Mouse (Mus musculus) kidney, embryonic 16.5 days (tissue): ENCODE data around the gene 6430531B16Rik. TPM values are rescaled to one million over a fixed set of nuclear protein-coding genes. Genes with fewer than 3 reads are reported as not detected.

Experiments used
- ATAC-seq: fragments of 200-750 bp; cut with Nextera tagmentation; 2 replicates; pipeline ENCODE4 v1.8.0; 2017; ENCODE audit warnings: moderate TSS enrichment; ENCODE audit not compliant: low FRiP score, low TSS enrichment
- H3K27ac ChIP-seq: fragments of 300-500 bp; sonication (generic); 2 replicates; pipeline ENCODE4 v1.5.1; 2014; ENCODE audit warnings: low read length
- H3K27me3 ChIP-seq: fragments of 300-500 bp; sonication (generic); 2 replicates; pipeline ENCODE4 v1.6.1; 2014; ENCODE audit warnings: low read length, control low read depth, mixed read lengths; ENCODE audit not compliant: insufficient read depth
- H3K36me3 ChIP-seq: fragments of 300-500 bp; sonication (generic); 2 replicates; pipeline ENCODE4 v1.6.1; 2014; ENCODE audit warnings: low read length, control low read depth, mixed read lengths; ENCODE audit not compliant: insufficient read depth
- H3K4me1 ChIP-seq: fragments of 300-500 bp; sonication (generic); 2 replicates; pipeline ENCODE4 v1.6.1; 2014; ENCODE audit warnings: low read length, control low read depth, mixed read lengths; ENCODE audit not compliant: insufficient read depth
- H3K4me2 ChIP-seq: fragments of 300-500 bp; sonication (generic); replicated peaks from 2 replicates; pipeline ENCODE4 v1.6.1; 2014; ENCODE audit warnings: low read depth, low read length
- H3K4me3 ChIP-seq: fragments of 300-500 bp; sonication (generic); 2 replicates; pipeline ENCODE4 v1.5.1; 2014; ENCODE audit warnings: mild to moderate bottlenecking, low read length
- H3K9ac ChIP-seq: fragments of 300-500 bp; sonication (generic); replicated peaks from 2 replicates; pipeline ENCODE4 v1.6.1; 2014; ENCODE audit warnings: low read length
- H3K9me3 ChIP-seq: fragments of 300-500 bp; sonication (generic); 2 replicates; pipeline ENCODE4 v1.6.1; 2016; ENCODE audit warnings: low read length, control low read depth
- WGBS: fragments of 180-500 bp; shearing (Covaris S2); extraction: QIAGEN DNeasy Blood & Tissue Kit; methylation state at CpG from one replicate; pipeline ENCODE4 v1.1.7; 2014; 5-methylcytosine and 5-hydroxymethylcytosine counted together
- polyA plus RNA-seq: library from polyadenylated mRNA; unstranded; fragments of >200 nt; fragmentation: Nextera tagmentation; extraction: Ambion mirVana; gene quantifications from 2 replicates; pipeline ENCODE4 v1.2.1, GENCODE M21; 2015

The 6430531B16Rik gene
- polyA plus RNA-seq, 1 experiment from 2014 or later: 0.71 TPM

- H3K27me3 ChIP-seq: 0 out of 2 replicates have a peak, but pooled peaks cover 4% of the 10 kb centered on the region
- WGBS: 34% methylated on average over 11 of the region's 11 CpGs
- H3K27ac ChIP-seq: no peak overlapping the region
- H3K4me1 ChIP-seq: peaks cover 7% of the 10 kb centered on the region; the same call in 1 of the 2 replicates
- H3K36me3 ChIP-seq: no peaks in the 10 kb centered on the region
- no peak overlapping the region for H3K4me3 ChIP-seq
- ATAC-seq: no peak
- no peak overlapping the region for H3K9ac ChIP-seq
- no peak overlapping the region for H3K4me2 ChIP-seq
- no peaks in the 10 kb centered on the region for H3K9me3 ChIP-seq
Measured at GRCm38 (mm10) chr7:139957958-139958357, 20.6 kb downstream of the 6430531B16Rik start.

GRCm38 (mm10) chr7:139957437-139957836 lies 21.1 kb downstream of the 6430531B16Rik start:
- WGBS: 57% methylated on average over 11 of the region's 11 CpGs
- H3K9me3 ChIP-seq: no peaks in the 10 kb centered on the region

GRCm38 (mm10) chr7:139956658-139957057 lies 21.9 kb downstream of the 6430531B16Rik start:
- peaks cover 10% of the 10 kb centered on the region; the same call in 1 of the 2 replicates for H3K4me1 ChIP-seq
- no peak for ATAC-seq
- no peak overlapping the region for H3K27ac ChIP-seq
- 83% methylated on average over 3 of the region's 3 CpGs for WGBS
- H3K27me3 ChIP-seq: 0 out of 2 replicates have a peak, but pooled peaks cover 4% of the 10 kb centered on the region
- no peaks in the 10 kb centered on the region for H3K9me3 ChIP-seq
- no peak overlapping the region for H3K4me3 ChIP-seq
- no peak overlapping the region for H3K9ac ChIP-seq
- no peak overlapping the region for H3K4me2 ChIP-seq
- no peaks in the 10 kb centered on the region for H3K36me3 ChIP-seq

More at GRCm38 (mm10) chr7:139957437-139957836, 21.1 kb downstream of the 6430531B16Rik start:
- Histone ChIP-seq H3K36me3 (no peaks in the 10 kb centered on the region), H3K9ac (no peak overlapping the region), H3K27me3 (0 out of 2 replicates have a peak, but pooled peaks cover 4% of the 10 kb centered on the region), H3K4me3 (no peak overlapping the region), H3K4me2 (no peak overlapping the region), H3K27ac (no peak overlapping the region), H3K4me1 (peaks cover 7% of the 10 kb centered on the region; the same call in 1 of the 2 replicates)
- ATAC-seq: no peak

DNA sequence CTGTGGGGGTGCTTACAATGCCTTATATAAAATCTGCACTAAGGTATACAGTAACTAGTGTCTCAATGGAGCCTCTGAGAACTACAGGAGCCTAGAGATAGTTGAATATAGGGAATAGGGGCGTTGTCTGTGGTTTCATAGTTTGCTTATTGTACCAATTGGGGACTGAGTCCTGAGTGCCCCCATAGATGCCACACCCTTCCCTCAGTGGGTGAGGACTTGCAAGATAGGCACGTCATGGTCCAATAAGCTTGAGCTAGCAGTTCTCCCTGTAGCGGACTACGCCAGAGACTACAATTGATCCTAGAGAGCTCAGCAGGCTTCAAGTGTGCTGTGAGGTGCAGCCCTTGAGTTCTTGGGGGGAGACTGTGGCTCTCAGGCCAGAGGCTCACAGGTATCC lies 23.1 kb downstream of the 6430531B16Rik start:
- WGBS: 69% methylated on average over 4 of the region's 4 CpGs
- no peaks in the 10 kb centered on the region for H3K9me3 ChIP-seq
- no peak for ATAC-seq
- H3K4me3 ChIP-seq: no peak overlapping the region
- H3K27me3 ChIP-seq: 0 out of 2 replicates have a peak, but pooled peaks cover 4% of the 10 kb centered on the region
- no peak overlapping the region for H3K4me2 ChIP-seq
- H3K4me1 ChIP-seq: peaks cover 13% of the 10 kb centered on the region; the same call in 1 of the 2 replicates
- H3K9ac ChIP-seq: no peak overlapping the region
- H3K27ac ChIP-seq: no peak overlapping the region
- no peaks in the 10 kb centered on the region for H3K36me3 ChIP-seq

DNA sequence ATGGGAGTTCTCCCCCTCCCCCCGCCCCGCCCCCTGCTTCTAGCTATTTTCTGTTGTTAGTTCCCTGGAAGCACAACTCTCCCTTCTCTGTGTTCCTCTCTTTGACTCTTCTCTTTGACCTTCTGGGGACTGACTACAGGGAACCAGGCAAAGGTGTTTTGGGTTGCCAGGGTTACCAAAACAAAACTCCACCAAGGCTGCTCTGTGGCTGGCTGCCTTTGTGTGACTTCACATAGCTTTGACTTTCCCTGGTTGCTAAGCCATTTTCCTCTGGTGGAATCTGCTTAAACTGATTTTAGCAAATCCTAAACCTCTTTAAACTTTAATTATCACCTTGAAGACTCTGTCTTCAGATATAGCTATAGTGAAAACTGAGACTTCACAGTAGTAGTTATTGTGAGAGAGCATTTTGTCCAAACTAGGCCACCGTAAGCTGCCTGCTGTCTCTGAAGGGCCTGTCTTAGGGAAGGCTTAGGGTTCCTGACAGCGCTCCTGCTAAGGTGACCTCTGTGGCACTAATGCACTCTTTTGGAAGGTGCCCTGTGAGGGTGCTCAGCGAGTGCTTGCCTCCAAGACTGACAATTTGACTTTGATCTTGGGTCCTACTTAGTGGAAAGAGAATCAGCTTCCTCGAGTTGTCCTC lies 26.4 kb downstream of the 6430531B16Rik start:
- WGBS: 67% methylated on average over 6 of the region's 6 CpGs
- Histone ChIP-seq H3K27me3 (peaks cover 2% of the 10 kb centered on the region; the same call in 1 of the 2 replicates), H3K9me3 (no peaks in the 10 kb centered on the region), H3K36me3 (no peaks in the 10 kb centered on the region), H3K27ac (no peak overlapping the region), H3K4me3 (no peak overlapping the region), H3K4me1 (0 out of 2 replicates have a peak, but pooled peaks cover 6% of the 10 kb centered on the region), H3K9ac (no peak overlapping the region), H3K4me2 (no peak overlapping the region)
- ATAC-seq: no peak

- Histone ChIP-seq H3K9ac (peak overlapping the region; percentile 73), H3K4me2 (peak overlapping the region; percentile 91), H3K36me3 (no peaks in the 10 kb centered on the region), H3K27ac (peak overlapping the region; percentile 51; the same call in 1 of the 2 replicates), H3K4me1 (0 out of 2 replicates have a peak, but pooled peaks cover 6% of the 10 kb centered on the region), H3K4me3 (peak overlapping the region; percentile 67), H3K9me3 (no peaks in the 10 kb centered on the region), H3K27me3 (peaks cover 10% of the 10 kb centered on the region)
- 5% methylated on average over 13 of the region's 16 CpGs for WGBS
- peak; percentile 50; the same call in 1 of the 2 replicates for ATAC-seq
Measured at GRCm38 (mm10) chr7:139951079-139951478, 27.5 kb downstream of the 6430531B16Rik start.

DNA sequence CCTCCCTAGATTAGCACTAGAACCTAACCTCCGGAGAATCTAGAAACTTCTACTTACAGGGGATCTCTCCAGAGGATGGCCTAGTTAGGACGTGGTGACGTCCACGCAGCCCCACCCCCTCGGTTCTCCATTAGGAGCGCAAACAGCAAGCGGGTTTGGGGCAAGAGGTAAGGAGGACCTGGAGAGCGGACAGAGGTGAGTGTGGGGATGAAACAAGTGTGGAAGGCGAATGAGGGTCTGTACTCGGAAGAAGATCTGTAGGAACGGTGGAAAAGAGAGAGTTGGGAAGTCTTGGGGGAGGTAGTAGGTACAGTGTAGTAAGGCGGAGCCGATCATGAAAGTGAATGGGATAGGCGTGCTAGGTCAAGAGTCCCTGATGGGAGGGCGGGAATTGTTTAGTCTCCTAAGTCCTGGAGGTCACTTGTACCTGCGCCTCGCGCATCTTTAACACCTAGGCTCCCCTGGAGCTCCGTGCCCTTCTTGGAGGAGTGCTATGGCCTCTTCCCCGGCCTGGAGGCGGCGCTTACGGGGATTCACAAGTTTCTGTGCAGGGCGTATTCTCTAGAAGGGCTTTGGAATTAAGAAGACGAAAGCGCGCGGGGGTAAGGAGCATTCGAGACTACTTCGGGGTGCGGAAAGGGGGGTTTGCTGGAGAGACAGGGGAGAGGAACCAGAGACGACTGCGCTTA lies 28.1 kb downstream of the 6430531B16Rik start:
- WGBS: under 1% methylated on average over 33 of the region's 33 CpGs
- H3K4me3 ChIP-seq: peak overlapping the region; percentile 67
- peaks cover 17% of the 10 kb centered on the region for H3K27me3 ChIP-seq
- peak overlapping the region; percentile 91 for H3K4me2 ChIP-seq
- H3K27ac ChIP-seq: peak overlapping the region; percentile 51
- 0 out of 2 replicates have a peak, but pooled peaks cover 6% of the 10 kb centered on the region for H3K4me1 ChIP-seq
- H3K36me3 ChIP-seq: no peaks in the 10 kb centered on the region
- H3K9me3 ChIP-seq: no peaks in the 10 kb centered on the region
- peak overlapping the region; percentile 73 for H3K9ac ChIP-seq
- ATAC-seq: peak; percentile 80

DNA sequence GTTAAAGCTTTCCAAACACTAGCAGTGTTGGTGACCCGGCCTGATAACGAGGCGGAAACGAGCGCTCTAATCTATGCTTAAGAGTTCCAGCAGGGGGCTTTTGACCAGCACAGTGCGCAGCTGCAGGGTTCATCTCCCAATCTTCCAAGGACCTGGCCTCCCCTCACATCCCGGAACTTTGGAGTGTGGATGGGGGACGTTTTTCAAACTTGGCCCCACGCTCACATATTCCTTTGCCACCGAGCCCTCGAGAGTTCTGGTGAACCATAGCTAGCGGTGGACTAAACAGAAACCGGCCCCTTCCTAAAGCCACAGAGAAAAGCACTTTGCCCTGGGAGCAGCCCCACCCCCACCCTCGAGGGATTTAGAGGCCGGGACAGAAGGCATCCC lies 28.7 kb downstream of the 6430531B16Rik start:
- H3K4me1 ChIP-seq: 0 out of 2 replicates have a peak, but pooled peaks cover 6% of the 10 kb centered on the region
- peaks cover 22% of the 10 kb centered on the region for H3K27me3 ChIP-seq
- peak overlapping the region; percentile 51 for H3K27ac ChIP-seq
- H3K4me2 ChIP-seq: peak overlapping the region; percentile 91
- no peaks in the 10 kb centered on the region for H3K9me3 ChIP-seq
- peak overlapping the region; percentile 73 for H3K9ac ChIP-seq
- no peaks in the 10 kb centered on the region for H3K36me3 ChIP-seq
- peak; percentile 86 for ATAC-seq
- WGBS: under 1% methylated on average over 15 of the region's 15 CpGs
- peak overlapping the region; percentile 67 for H3K4me3 ChIP-seq

DNA sequence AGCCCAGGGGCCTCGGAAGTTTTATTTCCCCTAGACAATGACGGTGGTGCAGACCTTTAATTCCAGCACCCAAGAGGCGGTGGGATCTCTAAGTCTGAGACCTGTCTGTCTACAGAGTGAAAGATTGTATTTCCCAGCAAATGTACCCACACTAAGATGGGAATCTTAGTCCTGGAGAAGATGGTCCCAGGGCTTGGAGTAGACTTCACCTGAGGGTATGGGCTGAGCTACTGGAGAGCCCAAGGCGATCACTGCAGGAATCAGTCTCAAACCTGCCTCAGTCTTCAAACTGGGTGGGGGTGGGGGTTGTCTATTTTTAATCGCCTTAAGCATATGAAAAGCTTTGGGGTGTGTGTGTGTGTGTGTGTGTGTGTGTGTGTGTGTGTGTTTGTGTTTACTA lies 32.5 kb downstream of the 6430531B16Rik start:
- no peak overlapping the region for H3K4me2 ChIP-seq
- ATAC-seq: no peak

More for the DNA sequence above, 32.5 kb downstream of the 6430531B16Rik start:
- peaks cover 61% of the 10 kb centered on the region for H3K27me3 ChIP-seq
- no peaks in the 10 kb centered on the region for H3K9me3 ChIP-seq
- H3K9ac ChIP-seq: no peak overlapping the region
- H3K4me1 ChIP-seq: peaks cover 8% of the 10 kb centered on the region; the same call in 1 of the 2 replicates
- H3K27ac ChIP-seq: no peak overlapping the region
- H3K4me3 ChIP-seq: no peak overlapping the region
- WGBS: 30% methylated on average over 5 of the region's 5 CpGs
- no peaks in the 10 kb centered on the region for H3K36me3 ChIP-seq
